16 mouse cellular contexts compared by ENCODE assay signal in genomic region chr6:144033191-144033590, GRCm38 (mm10).
"Had no signal": no experiment of that assay in that cellular context is flagged by ENCODE, and none has a peak within 500 bp of the region (broad histone marks: within the 10 kb centered on the region; RNA-seq: fewer than 3 reads in every experiment).

No protein-coding gene starts in this region.

- H3K27ac ChIP-seq: neural tube, embryonic 13.5 days; neural tube, embryonic 15.5 days; stomach, embryonic 15.5 days; stomach, postnatal 0 days had no signal

- H3K27me3 ChIP-seq: neural tube, embryonic 13.5 days; neural tube, embryonic 15.5 days; stomach, embryonic 15.5 days had no signal

- H3K9ac ChIP-seq: neural tube, embryonic 13.5 days; neural tube, embryonic 15.5 days; stomach, embryonic 15.5 days had no signal

- H3K4me1 ChIP-seq: neural tube, embryonic 13.5 days; neural tube, embryonic 15.5 days; stomach, embryonic 15.5 days had no signal

- H3K4me3 ChIP-seq: neural tube, embryonic 13.5 days; neural tube, embryonic 15.5 days; stomach, embryonic 15.5 days had no signal

- H3K36me3 ChIP-seq: neural tube, embryonic 13.5 days; neural tube, embryonic 15.5 days; stomach, embryonic 15.5 days had no signal

- H3K9me3 ChIP-seq: neural tube, embryonic 13.5 days; neural tube, embryonic 15.5 days; stomach, embryonic 15.5 days had no signal

- H3K4me2 ChIP-seq: neural tube, embryonic 13.5 days; neural tube, embryonic 15.5 days; stomach, embryonic 15.5 days had no signal

- DNase-seq: retina, postnatal 1 day; right cerebral cortex, adult 18-20 months; right cerebral cortex, postnatal 14 days; right cerebral cortex, postnatal 25 days; right cerebral cortex, postnatal 4 days; spleen, adult 18-20 months; thymus, adult 18-20 months; thymus, adult 2 months; thymus, postnatal 14 days; thymus, postnatal 25 days; thymus, postnatal 36 days; thymus, postnatal 4 days had no signal
